Mouse (Mus musculus) left cerebral cortex, adult 9 months (tissue): ENCODE measurements around the gene Uncx.

Experiments used
- DNase-seq, 2 experiments: peaks; one replicate each; pipeline ENCODE4 v3.0.0; 2022; ENCODE audit warnings: low spot score in 2 of 2

The Uncx gene

DNA sequence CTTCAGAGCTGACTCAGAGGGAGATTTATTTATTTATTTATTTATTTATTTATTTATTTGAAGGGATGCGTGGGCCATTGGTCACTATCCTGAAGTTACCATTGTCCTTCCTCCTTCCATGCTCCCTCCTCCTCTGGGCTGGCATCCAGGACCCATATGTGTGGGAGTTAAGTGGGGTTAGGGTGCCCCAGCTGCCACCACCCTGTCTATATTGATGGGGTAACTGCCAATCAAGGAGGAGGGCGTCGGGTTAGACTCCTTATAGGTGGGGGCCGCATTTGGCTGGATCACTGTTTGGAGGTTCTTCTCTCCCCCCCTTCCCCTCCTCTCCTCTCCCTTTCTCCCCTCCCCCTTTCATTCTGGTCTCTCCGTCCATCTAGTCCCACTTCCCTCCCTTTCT is 738 bp upstream of the Uncx start:
- DNase-seq, result no peak

DNA sequence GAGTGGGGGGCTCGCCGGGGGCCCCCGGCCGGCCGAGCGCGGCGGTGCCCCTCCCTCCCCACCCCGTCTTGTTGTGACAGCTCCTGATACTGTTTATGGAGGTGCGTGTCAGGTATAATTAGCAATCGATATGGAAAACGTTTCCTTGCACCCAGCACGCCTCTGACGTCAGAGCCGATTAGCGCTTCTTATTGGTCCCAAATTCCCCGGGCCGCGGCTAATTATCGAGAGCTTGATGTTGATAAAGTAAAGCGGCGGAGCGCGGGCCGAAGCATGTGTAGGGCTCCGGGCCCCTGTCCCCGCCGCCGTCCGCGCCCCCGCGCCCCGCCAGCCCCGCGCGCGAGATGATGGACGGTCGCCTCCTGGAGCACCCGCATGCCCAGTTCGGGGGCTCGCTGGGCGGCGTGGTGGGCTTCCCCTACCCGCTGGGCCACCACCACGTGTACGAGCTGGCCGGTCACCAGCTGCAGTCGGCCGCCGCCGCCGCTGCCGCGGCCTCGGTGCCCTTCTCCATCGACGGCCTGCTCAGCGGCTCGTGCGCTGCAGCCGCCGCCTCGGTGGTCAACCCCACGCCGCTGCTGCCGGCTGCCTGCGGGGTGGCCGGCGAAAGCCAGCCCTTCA is 466 bp downstream of the Uncx start:
- no peak for DNase-seq

DNA sequence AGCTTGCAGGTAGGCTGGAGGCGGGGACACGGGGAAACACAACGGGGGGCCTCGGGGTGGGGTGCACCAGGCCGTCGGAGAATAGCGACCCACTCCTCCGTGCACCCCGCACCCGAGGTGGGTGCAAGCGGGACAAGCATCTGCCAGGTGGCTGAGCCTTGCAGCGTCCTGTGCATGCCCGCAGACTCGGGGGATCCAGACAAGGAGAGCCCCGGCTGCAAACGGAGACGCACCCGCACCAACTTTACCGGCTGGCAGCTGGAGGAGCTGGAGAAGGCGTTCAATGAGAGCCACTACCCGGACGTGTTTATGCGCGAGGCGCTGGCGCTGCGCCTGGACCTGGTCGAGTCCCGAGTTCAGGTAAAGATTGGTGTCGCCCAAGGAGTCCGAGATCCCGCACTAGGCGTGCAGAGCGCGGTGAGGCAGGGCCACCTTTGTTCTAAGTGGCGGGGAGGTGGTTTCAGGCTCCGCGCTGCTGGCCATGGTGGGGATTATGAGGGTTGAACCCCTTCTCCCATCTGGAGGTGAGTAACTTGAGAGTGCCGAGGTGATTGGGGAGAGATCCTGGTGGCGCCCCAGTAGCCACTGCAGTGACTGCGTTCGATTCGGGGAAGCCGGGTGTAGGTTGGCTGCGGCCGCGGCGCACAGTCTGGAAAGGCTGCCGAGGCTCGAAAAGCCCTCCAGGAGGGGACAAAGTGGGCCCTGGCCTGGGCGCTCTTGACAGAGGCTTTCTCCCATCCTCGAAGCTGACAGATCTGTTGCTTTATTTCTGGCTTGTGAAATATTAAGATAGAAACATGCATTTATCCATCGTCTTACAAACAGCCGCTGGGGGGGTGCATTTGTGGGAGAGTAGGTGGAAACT is 1.2 kb downstream of the Uncx start:
- no peak for DNase-seq

DNA sequence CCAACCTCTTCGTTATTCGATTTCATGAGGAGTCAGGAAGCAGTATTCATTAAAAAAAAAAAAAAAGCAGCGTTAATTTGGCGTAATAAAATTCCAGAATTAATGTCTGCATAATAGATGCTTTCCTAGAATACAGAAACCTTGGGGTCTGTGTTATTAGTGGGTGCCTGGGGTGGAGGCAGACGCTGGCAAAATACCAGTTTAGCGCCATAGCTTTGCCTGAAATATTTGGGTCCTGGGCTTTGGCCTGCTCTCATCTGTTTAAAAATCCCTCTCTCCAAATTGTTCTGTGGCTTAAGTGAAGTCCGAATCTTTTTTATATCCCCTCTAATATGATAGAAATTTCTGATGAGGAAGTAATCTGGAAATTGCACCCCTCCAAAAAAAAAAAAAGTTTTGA is 1.9 kb downstream of the Uncx start:
- DNase-seq, result no peak

DNA sequence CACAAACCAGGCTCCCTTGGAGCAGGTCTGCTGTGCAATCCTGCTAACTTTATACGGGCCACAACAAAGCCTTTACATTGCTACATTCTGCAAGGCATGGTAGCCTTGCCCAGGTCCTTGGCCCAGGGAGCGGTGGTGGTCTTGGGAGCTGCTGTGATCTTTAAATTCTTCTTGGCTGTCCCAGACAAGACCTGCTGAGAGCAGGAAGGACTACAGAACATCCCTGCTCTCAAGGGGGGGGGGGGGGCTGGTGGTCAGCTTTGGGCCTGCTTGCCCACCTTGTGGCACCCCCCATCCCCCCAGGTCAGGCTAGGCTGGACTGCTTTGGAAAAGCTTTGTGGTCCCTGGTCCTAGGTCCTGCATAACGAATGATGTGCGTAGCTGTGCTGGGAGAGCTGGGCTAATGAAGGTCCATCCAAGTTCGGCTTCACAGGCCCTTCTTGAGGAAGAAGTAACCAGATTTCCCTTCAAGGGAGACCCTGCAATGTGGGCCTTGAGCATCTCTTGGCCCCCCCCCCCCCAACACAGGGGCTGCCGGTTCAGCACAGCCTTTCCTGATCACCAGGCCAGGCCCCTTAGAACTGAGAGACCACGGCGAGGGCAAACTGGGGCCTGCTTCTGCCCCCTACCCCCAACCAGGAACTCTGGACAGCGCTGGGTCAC is 2.5 kb downstream of the Uncx start:
- no peak for DNase-seq

DNA sequence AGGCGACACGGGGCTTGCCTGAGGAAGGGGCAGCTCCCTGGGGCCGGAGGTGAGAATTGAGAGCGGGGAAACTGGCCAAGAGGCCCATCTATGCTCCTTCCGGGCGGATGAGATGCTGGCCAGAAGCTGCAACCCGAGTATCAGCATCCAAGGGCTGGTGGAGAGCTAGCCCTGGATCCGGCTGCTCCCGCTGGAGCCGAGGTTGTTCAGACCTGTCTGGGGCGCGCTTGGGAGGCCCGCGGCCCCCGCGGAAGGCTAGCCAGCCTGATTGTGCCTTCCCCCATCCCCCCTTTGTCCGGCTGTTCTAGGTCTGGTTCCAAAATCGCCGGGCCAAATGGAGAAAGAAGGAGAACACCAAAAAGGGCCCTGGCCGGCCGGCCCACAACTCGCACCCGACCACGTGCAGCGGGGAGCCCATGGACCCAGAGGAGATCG is 3.1 kb downstream of the Uncx start:
- no peak for DNase-seq

DNA sequence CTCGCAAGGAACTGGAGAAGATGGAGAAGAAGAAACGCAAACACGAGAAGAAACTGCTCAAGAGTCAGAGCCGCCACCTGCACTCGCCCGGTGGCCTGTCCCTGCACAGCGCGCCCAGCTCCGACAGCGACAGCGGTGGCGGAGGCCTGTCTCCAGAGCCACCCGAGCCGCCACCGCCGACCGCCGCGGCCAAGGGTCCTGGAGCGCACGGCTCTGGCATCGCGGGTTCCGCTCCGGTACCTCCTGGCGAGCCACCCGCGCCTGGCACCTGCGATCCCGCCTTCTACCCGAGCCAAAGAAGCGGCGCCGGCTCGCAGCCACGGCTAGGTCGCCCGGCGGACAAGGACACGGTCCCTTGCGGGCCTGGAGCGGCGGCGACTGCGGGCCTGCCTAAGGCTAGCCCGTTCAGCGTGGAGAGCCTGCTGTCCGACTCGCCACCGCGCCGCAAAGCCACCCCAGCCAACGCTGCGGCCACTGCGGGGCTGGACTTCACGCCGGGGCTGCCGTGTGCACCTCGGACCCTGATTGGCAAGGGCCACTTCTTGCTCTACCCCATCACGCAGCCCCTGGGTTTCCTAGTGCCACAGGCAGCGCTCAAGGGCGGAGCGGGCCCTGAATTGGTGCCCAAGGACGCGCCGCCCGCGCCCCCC is 3.6 kb downstream of the Uncx start:
- no peak for DNase-seq

DNA sequence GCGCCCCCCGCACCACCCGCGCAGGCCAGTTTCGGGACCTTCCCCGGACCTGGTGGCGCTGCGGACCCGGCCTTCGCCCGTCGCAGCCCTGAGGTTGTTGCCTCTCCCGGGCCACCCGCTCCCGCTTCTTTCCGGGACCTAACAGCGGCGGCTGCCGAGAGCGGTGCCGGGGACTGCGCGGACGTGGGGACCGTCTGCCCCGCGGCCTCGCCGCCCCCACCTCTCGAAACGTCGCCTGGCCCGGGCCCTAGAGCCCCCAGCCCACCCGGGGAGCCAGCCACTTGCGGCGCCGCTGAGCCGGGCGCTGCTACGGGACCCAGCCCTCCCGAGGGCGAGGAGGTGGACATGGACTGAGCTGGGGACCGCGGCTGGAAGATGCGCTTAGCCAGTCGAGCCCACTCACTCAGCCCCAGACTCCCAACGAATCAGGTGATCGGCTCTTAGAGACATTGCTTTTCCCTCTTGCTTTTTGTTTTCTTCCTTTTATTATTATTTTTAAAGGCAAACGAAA is 4.2 kb downstream of the Uncx start:
- DNase-seq, result no peak

DNA sequence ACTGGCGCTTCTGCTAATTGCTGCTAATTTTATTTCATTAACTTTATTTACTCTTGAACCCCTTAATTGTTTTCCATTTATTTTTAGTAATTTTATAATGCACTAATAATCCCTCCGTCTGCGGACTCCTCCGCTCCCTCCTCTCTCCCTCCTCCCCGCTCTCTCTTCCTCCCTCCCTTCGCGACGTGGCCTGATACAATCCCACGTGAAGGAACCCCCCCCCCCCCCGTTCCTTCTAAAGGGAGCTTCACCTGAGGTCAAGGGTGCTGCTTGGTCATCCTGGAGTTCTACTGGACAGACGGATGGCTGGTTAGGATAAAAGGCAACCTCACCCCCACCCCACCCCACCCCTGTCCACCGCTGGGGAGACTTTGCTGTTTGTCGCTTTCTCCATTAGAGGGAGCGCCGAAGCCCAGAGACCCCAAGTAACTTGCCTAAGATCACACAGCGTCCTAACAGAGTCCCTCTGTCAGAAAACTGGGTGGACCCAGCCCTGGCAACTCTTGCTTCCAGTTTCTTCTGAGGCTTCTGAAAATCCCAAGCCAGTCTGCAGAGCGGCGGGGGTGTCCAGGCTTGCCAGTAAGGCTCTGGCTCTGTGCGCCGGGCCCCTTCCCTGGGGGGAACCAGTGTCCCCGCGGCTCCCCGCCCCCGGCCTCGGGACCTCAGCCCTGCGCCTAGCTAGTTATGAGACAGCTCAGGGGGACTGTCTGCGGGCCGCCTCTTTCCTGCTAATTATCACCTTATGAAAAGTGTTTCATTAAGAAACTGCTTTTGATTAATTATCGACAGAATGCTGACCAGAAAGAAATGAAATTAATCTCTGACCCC is 10.4 kb downstream of the Uncx start:
- no peak for DNase-seq

DNA sequence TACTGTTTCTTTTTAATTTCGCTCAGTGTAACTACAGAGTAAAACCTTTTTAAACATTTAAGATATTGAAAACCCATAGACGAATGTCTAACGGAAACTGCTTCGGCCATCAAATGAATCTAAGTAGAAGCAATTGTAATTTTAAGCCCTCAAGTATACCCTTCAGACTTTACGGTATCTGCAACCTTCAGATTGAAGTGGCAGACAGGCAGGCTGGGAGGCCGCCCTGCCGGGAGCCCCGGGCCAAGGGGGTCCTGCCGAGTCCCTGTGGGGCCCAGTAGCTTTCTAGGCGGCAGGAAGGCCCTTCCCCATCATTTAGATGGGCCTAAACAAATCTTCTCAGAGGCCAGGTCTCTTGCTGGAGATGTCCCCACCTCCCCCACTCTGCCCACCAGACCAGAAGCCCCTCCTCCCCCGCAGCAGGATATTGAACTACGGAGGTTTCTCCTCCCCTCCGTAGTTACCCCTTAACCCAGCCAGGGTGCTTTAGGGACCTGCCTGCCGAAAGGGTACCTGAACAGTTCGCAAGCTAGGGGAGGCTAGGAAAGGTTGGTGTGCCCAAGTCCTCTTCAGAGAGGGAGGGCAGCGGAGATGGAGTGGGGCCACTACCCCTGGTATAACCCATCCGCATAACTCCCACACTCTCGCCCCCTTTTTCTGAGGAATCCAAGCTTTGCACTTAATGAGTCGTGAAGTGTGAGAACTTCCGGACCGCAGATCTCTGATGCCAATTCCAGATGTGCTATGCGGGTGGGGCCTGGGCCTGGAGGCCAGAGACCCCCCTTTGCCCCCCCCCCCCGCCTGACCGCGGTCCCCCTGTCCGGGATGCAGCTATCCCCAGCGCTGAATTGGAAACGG is 11.4 kb downstream of the Uncx start:
- no peak for DNase-seq

DNA sequence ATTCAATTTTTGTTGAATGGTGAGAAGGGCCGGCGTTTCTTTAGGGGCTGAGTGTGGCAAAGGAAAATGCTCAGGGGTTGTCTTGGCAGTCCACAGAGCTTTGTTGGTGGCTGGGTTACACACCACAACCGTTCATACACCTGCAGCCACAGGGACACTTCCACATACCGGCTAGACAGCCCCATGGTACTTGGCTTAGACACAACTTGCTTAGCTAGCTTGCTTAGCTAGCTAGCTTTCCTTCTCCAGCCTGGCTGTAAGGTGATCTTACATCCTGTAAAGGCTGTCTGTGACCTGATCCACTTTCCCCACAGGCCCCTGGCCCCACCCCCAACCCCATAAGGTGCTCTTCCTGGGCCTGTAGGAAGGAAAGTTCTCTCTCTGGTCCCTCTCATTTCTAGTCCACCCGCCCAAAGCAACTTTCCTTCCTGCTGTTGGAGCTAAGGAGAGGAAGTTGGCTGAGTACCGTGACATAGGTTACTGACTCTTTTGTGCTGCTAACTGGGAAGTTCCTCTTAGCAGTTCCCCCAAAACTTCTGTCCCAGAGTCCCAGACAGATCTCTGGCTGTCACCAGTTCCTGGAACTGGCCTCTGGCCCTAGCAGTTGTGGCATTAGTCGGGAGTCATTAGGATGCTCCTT is 12.3 kb downstream of the Uncx start:
- DNase-seq, result no peak

DNA sequence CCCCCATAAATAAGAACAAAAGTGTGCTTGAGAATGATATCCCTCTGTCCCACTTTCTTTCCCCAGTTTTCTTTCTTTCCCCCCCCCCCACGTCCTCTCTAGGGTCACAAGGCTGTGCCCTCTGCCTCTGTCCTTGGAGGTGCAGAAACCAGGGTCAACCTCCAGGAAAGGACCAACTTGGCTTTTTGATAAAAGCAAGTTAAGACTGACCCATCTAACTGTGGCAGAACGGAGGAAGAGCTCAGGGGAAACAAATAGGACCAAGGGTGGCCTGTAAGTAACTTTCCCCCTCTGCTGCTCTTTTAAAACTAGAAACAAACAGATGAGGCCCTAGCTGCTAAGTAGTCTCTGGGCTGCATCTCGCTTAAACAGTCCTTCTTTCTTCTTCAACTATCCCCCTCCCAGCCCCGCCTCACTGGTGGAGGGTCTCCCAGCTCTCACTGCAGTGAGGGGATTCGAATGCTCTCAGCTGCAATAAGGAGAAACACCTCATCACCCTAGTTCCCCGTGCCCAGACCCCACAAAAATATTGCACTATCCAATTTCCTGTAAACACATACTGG is 12.9 kb downstream of the Uncx start:
- no peak for DNase-seq

DNA sequence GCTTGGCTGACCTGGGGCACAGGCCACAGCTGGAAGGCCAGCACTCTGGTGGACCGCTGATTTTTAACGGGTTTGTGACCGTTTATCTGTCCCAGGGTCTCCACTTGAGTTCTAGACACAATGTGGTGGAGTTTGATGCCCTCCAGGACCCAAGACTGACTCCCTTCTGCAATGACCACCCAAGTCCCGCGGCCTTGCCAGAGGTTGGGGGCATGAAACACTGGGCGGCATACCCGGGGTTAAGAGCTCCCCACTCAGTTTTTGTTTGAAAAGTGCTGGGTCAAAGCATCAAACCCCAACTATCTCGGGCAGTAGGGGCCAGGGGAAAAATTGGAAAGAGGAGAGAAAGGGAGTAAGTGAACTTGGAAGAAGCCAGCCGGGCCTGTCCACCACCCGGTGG is 13.8 kb downstream of the Uncx start:
- DNase-seq, result no peak

DNA sequence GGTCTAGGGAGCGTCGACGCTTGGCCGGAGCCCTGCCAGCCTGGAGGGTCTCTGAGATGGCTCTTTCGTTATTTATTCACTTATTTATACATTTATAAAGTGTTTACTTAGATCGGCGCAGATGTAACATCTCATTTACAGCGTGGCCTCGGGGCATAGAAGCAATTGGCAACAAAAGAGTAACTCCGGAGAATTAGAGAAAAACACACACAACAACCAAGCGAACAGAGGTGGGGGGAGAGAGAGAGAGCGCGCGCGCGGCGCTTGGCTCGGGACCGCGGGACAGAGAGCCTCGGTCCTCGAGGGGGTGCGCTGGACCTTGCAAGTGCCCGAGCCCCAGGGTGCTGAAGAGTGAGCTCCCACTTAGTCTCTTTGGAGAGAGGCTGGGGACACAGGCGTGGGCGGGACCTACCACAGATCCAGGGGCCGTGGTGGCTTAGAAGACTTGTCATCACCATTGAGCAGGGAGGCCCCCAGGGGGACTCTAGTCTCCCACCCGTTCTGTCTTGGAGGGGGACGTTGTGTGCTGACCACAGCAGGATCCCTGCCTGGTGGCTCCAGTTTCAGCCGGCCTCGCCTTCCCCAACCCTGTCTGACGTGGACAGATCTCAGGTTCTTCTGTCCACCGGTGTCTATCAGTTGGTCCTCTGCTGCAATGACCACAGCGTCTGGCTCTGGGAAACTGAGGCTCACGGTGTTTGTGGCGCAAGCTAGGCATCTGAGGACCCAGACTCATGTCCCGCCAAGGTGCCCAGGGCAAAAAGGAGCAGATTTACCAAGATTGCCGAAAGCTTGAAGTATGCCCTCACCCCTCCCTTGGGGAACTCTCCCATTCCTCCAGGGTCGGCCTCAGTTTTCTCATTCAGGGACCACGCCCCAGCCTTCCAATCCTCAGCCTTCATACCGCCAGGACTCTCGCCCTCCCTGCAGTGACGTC is 14.5 kb downstream of the Uncx start:
- no peak for DNase-seq

DNA sequence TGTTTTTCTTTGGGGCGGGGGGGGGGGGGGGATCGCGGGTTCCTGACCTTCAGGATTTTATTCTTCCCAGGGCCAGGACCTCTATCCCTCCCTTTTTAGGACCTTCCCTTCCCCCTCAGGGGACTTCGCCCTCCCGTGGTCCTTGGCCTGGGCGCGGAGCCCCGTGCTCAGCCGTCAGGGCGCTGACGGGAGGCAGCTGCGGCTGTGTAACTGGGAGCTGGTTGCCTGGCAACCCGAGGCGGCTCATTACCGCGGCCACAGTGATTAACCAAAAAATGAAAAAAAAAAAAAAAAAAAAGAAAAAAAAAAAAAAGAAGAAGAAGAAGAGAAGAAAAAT is 15.1 kb downstream of the Uncx start:
- no peak for DNase-seq

DNA sequence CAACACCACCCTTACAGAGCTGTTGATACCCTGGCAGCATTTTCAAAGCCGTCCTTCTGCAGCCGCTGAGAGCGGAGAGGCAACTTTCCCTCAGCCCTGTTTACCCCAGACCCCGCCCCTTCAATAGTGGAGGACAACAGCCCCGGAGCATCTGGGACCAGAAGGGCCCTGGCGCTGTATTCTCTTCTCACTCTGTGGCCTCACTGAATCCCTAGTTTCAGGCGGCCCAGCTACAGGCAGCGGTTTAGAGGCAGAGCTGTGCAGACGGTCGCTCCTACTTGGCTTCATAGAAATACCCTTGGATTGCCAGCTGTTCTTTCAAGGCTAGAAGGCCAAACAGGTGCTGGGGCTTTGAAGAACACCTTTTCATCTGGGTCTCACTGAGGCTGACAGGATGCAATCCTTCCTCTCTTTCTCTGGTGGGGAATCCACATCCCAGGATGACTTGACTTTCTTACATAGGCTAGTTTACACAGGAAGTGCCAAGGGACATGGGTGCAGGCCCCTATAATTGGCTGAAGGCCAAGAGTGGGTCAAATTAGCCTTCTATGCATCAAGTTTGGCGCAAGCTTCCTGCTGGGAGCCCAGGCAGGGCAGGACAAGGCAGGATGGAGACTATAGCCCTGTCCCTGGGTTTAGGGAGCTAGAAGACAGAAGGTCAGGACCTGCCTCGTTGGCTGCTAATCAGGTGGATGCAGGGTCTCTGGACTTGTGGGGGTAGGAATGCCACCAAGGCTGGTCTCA is 15.8 kb downstream of the Uncx start:
- DNase-seq, result no peak

DNA sequence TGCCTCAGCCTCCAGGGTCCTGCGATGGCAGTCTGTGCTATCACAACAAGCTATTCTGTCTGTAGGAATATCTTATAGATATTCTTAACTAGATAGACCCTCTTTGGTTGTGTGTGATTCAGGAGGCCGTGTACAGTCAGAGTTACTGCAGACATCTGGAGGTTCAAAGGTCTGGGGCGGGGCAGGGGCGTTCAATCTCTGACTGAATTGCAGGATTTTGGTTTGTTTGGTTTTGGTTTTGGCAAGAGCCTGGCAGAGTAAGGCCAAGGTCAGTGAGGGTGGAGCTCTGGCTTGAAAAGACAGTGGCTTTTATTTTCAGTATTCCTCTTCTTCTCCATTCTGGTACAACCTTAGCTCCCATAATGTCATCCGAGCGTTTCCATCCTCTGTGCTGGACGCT is 16.5 kb downstream of the Uncx start:
- DNase-seq, result no peak
